Mouse (Mus musculus) kidney, postnatal 0 days (tissue): ENCODE measurements around the gene Bcl11b. TPM values are rescaled to one million over a fixed set of nuclear protein-coding genes. Genes with fewer than 3 reads are reported as not detected.

ENCODE experiments used
- ATAC-seq: fragments of 200-750 bp; cut with Nextera tagmentation; replicated peaks from 2 replicates; pipeline ENCODE4 v1.8.0; 2017; ENCODE audit warnings: low read depth, moderate number of reproducible peaks, moderate TSS enrichment, moderate library complexity; ENCODE audit not compliant: low FRiP score
- DNase-seq: peaks from one replicate; pipeline ENCODE4 v3.0.0-alpha.2; 2016; ENCODE audit warnings: low spot score
- H3K27ac ChIP-seq: fragments of 300-500 bp; sonication (generic); 2 replicates; pipeline ENCODE4 v1.5.1; 2014; ENCODE audit warnings: mild to moderate bottlenecking
- H3K27me3 ChIP-seq: fragments of 300-500 bp; sonication (generic); 2 replicates; pipeline ENCODE4 v1.6.1; 2014; ENCODE audit warnings: low read length, mixed read lengths; ENCODE audit not compliant: insufficient read depth
- H3K36me3 ChIP-seq: fragments of 300-500 bp; sonication (generic); 2 replicates; pipeline ENCODE4 v1.6.1; 2014; ENCODE audit warnings: low read length, mixed read lengths; ENCODE audit not compliant: insufficient read depth
- H3K4me1 ChIP-seq: fragments of 300-500 bp; sonication (generic); replicated peaks from 2 replicates; pipeline ENCODE4 v1.6.1; 2014; ENCODE audit warnings: antibody characterized with exemption, low read length, mixed read lengths; ENCODE audit not compliant: insufficient read depth
- H3K4me2 ChIP-seq: fragments of 300-500 bp; sonication (generic); 2 replicates; pipeline ENCODE4 v1.6.1; 2014; ENCODE audit warnings: mild to moderate bottlenecking, low read length, moderate library complexity, mixed read lengths
- H3K4me3 ChIP-seq: fragments of 300-500 bp; sonication (generic); replicated peaks from 2 replicates; pipeline ENCODE4 v1.5.1; 2014; ENCODE audit warnings: low read depth, low read length
- H3K9ac ChIP-seq: fragments of 300-500 bp; sonication (generic); 2 replicates; pipeline ENCODE4 v1.6.1; 2014; ENCODE audit warnings: low read depth, low read length
- H3K9me3 ChIP-seq: fragments of 300-500 bp; sonication (generic); replicated peaks from 2 replicates; pipeline ENCODE4 v1.6.1; 2016; ENCODE audit warnings: low read length, inconsistent platforms, mixed read lengths
- CTCF ChIP-seq: IDR thresholded peaks from 2 replicates; pipeline ENCODE4 v1.5.1; 2016; ENCODE audit warnings: antibody characterized with exemption, low read depth, mild to moderate bottlenecking, moderate library complexity
- WGBS: fragments of 180-500 bp; shearing (Covaris S2); extraction: QIAGEN DNeasy Blood & Tissue Kit; methylation state at CpG from one replicate; pipeline ENCODE4 v1.1.7; 2014; 5-methylcytosine and 5-hydroxymethylcytosine counted together
- polyA plus RNA-seq: library from polyadenylated mRNA; unstranded; fragments of >200 nt; fragmentation: Nextera tagmentation; extraction: Ambion mirVana; gene quantifications from 2 replicates; pipeline ENCODE4 v1.2.1, GENCODE M21; 2015

The Bcl11b gene
- polyA plus RNA-seq, 1 experiment from 2014 or later = 2.2 TPM

DNA sequence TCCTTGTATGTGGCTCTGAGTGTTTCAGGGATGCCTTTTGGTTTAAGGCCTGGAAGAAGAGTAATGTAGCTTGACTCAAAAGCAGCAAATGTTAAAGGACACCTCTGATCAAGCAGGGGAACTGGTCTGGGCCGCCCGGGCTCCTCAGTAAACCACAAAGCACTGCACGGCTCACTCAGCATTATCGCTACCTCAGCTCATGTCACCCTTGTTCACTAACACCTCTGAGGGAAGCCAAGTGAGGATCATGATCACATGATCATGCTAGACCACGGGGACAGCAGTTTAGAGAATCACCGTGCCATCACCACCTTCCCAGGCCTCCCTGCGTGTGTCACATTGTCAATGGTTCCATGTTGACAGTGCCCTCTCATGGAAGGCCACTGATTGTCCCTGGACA lies 81.8 kb downstream of the Bcl11b start:
- 75% methylated on average over 7 of the region's 7 CpGs for WGBS
- no peak overlapping the region for H3K27ac ChIP-seq
- DNase-seq = no peak
- no peak overlapping the region for H3K4me2 ChIP-seq
- no peaks in the 10 kb centered on the region for H3K27me3 ChIP-seq
- no peaks in the 10 kb centered on the region for H3K9me3 ChIP-seq
- H3K4me1 ChIP-seq = no peaks in the 10 kb centered on the region
- no peak for TF ChIP-seq CTCF
- H3K9ac ChIP-seq = no peak overlapping the region
- no peak for ATAC-seq
- H3K4me3 ChIP-seq = no peak overlapping the region
- peaks cover 5% of the 10 kb centered on the region for H3K36me3 ChIP-seq

DNA sequence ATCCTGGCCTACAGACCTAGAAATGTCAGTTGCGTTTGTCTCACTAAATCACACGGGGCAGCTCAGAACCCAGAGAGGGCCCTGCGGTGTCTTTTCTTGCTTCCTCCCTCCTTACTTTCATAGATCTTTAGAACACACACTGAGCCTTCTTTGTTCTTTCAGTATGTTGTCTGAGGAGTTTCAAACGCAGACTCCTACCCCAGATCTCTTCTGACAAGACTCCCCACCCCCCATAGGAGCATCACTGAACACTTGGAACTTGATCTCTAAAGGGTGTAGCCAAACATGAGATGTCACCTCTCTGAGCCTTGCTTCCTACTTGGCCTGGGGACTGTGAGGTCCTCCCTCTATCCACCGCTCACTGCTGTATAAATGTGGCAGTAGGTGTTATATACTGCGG lies 82.2 kb downstream of the Bcl11b start:
- DNase-seq (no peak), ATAC-seq (no peak)
- Histone ChIP-seq H3K9me3 (no peaks in the 10 kb centered on the region), H3K9ac (no peak overlapping the region), H3K36me3 (peaks cover 9% of the 10 kb centered on the region), H3K27me3 (no peaks in the 10 kb centered on the region), H3K4me3 (no peak overlapping the region), H3K4me2 (no peak overlapping the region), H3K4me1 (no peaks in the 10 kb centered on the region), H3K27ac (no peak overlapping the region)
- no peak for TF ChIP-seq CTCF
- 69% methylated on average over 6 of the region's 6 CpGs for WGBS

GRCm38 (mm10) chr12:107920716-107921115 lies 82.7 kb downstream of the Bcl11b start:
- Histone ChIP-seq H3K9ac (no peak overlapping the region), H3K4me2 (no peak overlapping the region), H3K36me3 (peaks cover 9% of the 10 kb centered on the region), H3K27me3 (no peaks in the 10 kb centered on the region), H3K27ac (no peak overlapping the region), H3K4me1 (no peaks in the 10 kb centered on the region), H3K9me3 (no peaks in the 10 kb centered on the region), H3K4me3 (no peak overlapping the region)
- TF ChIP-seq CTCF = no peak
- ATAC-seq (no peak), DNase-seq (no peak)
- WGBS = 63% methylated on average over 13 of the region's 13 CpGs

GRCm38 (mm10) chr12:107920076-107920475 lies 83.3 kb downstream of the Bcl11b start:
- 90% methylated on average over 2 of the region's 2 CpGs for WGBS
- Histone ChIP-seq H3K4me1 (no peaks in the 10 kb centered on the region), H3K4me2 (no peak overlapping the region), H3K9me3 (no peaks in the 10 kb centered on the region), H3K27ac (no peak overlapping the region), H3K36me3 (peaks cover 9% of the 10 kb centered on the region), H3K27me3 (no peaks in the 10 kb centered on the region), H3K4me3 (no peak overlapping the region), H3K9ac (no peak overlapping the region)
- TF ChIP-seq CTCF = no peak
- no peak for DNase-seq
- no peak for ATAC-seq

DNA sequence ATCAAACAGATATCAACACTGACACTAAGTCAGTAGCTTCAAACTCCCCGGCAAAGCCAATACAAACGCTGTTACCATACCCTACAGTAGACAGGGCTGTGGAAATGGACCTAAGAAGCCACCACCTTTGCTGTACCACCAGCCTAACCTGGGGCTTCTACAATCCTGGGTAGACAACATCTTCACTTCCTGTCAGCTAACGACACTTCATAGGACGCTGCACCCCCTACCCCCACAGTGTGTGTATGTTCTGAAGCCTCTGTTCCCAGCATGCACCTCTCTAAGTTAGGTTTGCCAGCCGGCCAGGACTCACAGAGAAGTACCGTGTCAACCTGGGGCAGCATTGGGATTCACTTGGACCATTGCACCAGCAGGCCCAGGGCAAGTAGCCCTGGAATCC lies 84.6 kb downstream of the Bcl11b start:
- Histone ChIP-seq H3K9ac (no peak overlapping the region), H3K9me3 (no peaks in the 10 kb centered on the region), H3K4me1 (no peaks in the 10 kb centered on the region), H3K27ac (no peak overlapping the region), H3K4me2 (no peak overlapping the region), H3K4me3 (no peak overlapping the region), H3K36me3 (peaks cover 9% of the 10 kb centered on the region), H3K27me3 (no peaks in the 10 kb centered on the region)
- 96% methylated on average over 6 of the region's 6 CpGs for WGBS
- no peak for ATAC-seq
- no peak for TF ChIP-seq CTCF
- no peak for DNase-seq

- no peak overlapping the region for H3K9ac ChIP-seq
- no peak overlapping the region for H3K4me2 ChIP-seq
- no peaks in the 10 kb centered on the region for H3K27me3 ChIP-seq
- H3K4me3 ChIP-seq = no peak overlapping the region
- H3K9me3 ChIP-seq = no peaks in the 10 kb centered on the region
- no peak overlapping the region for H3K27ac ChIP-seq
- TF ChIP-seq CTCF = no peak
- DNase-seq (no peak), ATAC-seq (no peak)
- over 99% methylated on average over 31 of the region's 39 CpGs for WGBS
- no peaks in the 10 kb centered on the region for H3K4me1 ChIP-seq
- peaks cover 9% of the 10 kb centered on the region for H3K36me3 ChIP-seq
These were observed 87.4 kb downstream of the Bcl11b start for GRCm38 (mm10) chr12:107916008-107916407.

GRCm38 (mm10) chr12:107915396-107915795 lies 88.0 kb downstream of the Bcl11b start:
- 98% methylated on average over 32 of the region's 32 CpGs for WGBS
- no peak overlapping the region for H3K4me3 ChIP-seq
- H3K4me2 ChIP-seq = no peak overlapping the region
- no peak overlapping the region for H3K9ac ChIP-seq
- H3K4me1 ChIP-seq = no peaks in the 10 kb centered on the region
- no peaks in the 10 kb centered on the region for H3K9me3 ChIP-seq
- ATAC-seq = no peak
- no peak for DNase-seq
- H3K36me3 ChIP-seq = peaks cover 9% of the 10 kb centered on the region
- no peaks in the 10 kb centered on the region for H3K27me3 ChIP-seq
- no peak overlapping the region for H3K27ac ChIP-seq
- no peak for TF ChIP-seq CTCF
